Mouse (Mus musculus): Measurements from ENCODE around the gene Retreg1.
"Not testable (repeated sequence)": the region's sequence is repeated elsewhere in the genome, so short reads cannot be mapped to it uniquely, and the experiment has no call there.

Retreg1 gene

GRCm38 (mm10) chr15:25947383-25947782 is 104.4 kb downstream of the Retreg1 start:
- DNase-seq (ENCODE audit: low spot score), result no peak

- DNase-seq (ENCODE audit: low spot score), result no peak
Measured at GRCm38 (mm10) chr15:25948257-25949223, 105.6 kb downstream of the Retreg1 start.

GRCm38 (mm10) chr15:25949696-25950095 is 106.7 kb downstream of the Retreg1 start:
- DNase-seq (ENCODE audit: low spot score), result no peak

GRCm38 (mm10) chr15:25950584-25950983 is 107.6 kb downstream of the Retreg1 start:
- DNase-seq (ENCODE audit: low spot score), result no peak

- DNase-seq (ENCODE audit: low spot score), result no peak
Measured at GRCm38 (mm10) chr15:25951037-25951436, 108.1 kb downstream of the Retreg1 start.

- no peak for DNase-seq (ENCODE audit: low spot score)
Measured at GRCm38 (mm10) chr15:25956001-25956400, 113.0 kb downstream of the Retreg1 start.

DNA sequence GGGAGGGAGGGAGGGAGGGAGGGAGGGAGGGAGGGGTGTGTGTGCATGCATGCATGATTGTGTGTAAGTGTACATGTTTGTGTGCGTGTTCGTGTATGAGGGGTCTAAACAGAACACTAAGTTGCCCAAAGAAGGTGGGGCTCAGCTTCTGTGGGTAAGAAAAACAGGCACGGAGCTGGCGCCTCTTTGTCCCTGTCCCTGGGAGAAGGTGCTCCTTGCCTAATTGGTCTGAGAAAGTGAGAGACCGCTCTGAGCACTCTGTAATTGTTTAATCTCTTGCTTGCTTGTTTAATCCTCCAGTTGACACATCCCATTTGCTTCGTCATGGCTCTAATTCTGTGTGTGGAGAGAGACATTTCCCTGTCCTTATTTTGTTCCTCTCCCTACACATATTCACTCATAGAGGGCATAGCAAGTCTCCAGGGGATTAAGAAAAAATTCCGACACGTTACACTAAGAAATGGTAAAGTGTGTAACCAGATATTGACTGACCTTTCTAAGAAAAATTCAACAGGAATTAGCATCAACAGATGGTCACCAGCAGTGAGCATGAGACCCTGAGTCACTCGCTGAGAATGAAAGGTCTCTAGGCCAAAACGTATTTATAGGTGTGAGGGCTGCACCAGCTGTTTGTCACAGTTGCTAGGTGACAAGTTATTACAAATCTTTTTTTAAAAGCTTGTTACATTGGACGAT is 113.6 kb downstream of the Retreg1 start:
- DNase-seq (ENCODE audit: low spot score), result no peak

DNA sequence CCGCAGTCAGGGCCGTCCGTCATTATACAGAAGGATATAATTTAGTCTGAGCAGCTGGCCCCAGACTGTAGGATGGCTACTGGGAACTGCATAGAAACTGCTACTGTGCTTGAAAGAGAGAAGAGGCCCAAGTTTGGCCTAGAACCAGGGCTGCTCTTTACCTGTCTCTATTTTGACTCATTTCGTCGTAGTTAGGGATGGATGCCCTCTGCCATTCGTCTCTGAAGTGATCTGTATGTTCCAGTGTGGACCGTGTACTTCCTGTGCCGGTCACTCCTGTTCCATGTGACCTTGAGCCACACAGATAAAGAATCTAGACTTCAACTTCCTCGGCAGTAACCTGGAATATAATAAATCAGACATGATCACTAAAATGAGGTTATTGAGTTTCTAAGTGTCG is 114.7 kb downstream of the Retreg1 start:
- DNase-seq (ENCODE audit: low spot score), result no peak

DNA sequence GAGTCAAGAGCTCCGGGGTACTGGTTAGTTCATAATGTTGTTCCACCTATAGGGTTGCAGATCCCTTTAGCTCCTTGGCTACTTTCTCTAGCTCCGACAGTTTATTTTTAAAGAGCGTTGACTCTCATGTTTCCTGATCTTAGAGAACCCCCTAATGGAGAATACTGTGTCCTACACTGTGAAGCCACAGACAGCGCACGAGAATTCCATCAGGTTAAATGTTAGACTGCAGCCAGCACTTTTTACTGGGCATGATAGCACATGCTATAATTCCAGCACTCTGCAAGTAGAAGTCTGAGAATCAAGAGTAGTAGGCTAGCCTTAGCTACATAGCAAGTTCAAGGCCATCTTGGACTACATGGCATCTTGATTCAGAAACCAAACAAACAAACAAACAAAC is 116.4 kb downstream of the Retreg1 start:
- no peak for DNase-seq (ENCODE audit: low spot score)

DNA sequence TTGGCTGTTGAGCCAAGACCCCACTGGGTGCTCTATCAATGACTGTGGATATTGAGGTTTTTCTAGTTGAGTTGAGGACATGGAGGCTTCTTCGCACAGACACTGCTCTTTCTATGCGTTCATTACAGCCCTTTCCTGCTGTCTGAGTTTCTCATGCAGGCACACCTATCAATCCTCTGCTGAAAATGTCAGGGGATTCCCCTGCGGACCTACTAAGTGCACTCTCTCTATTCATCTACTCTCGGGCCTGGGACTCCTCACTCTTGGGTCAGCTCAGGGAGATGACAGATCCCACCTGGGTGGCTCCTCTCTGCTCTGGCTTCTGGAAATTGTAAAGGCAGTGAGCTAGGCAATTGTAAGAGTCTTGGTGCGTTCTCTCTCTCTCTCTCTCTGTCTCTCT is 117.3 kb downstream of the Retreg1 start:
- no peak for DNase-seq (ENCODE audit: low spot score)

GRCm38 (mm10) chr15:25966220-25966774 is 123.3 kb downstream of the Retreg1 start:
- DNase-seq (ENCODE audit: low spot score), result no peak

- DNase-seq (ENCODE audit: low spot score), result no peak
Measured at GRCm38 (mm10) chr15:25971596-25971995, 128.6 kb downstream of the Retreg1 start.

DNA sequence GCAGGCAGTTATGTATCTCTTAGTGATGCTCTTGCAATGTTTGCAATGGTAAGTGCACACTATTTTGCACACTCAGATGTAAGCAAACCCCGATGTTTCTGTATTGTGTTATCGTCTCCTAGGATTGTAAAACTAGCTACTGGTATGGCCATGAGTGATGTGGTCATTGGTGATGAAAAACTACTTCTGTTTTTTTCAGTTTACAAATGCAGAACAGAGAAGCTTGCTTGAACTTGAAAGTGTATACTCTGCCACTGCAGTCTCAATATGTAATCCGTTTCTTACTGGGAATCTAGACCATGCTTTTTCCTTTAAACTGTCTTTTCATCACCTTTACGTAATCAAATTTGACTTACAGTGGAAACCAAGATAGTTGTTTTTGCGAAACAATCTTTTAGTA is 129.8 kb downstream of the Retreg1 start:
- DNase-seq (ENCODE audit: low spot score), result no peak

- DNase-seq (ENCODE audit: low spot score), result no peak
Measured at GRCm38 (mm10) chr15:25974352-25974751, 131.4 kb downstream of the Retreg1 start.

GRCm38 (mm10) chr15:25975810-25976209 is 132.8 kb downstream of the Retreg1 start:
- DNase-seq (ENCODE audit: low spot score), result no peak

GRCm38 (mm10) chr15:25983614-25984013 is 140.6 kb downstream of the Retreg1 start:
- DNase-seq (ENCODE audit: low spot score), result not testable (repeated sequence)

GRCm38 (mm10) chr15:25984067-25984733 is 141.2 kb downstream of the Retreg1 start, which contains the start of gene Zfp622:
Gene Zfp622 (plus strand): TSS chr15:25984366.
- peak; percentile 93 for DNase-seq (ENCODE audit: low spot score)

DNA sequence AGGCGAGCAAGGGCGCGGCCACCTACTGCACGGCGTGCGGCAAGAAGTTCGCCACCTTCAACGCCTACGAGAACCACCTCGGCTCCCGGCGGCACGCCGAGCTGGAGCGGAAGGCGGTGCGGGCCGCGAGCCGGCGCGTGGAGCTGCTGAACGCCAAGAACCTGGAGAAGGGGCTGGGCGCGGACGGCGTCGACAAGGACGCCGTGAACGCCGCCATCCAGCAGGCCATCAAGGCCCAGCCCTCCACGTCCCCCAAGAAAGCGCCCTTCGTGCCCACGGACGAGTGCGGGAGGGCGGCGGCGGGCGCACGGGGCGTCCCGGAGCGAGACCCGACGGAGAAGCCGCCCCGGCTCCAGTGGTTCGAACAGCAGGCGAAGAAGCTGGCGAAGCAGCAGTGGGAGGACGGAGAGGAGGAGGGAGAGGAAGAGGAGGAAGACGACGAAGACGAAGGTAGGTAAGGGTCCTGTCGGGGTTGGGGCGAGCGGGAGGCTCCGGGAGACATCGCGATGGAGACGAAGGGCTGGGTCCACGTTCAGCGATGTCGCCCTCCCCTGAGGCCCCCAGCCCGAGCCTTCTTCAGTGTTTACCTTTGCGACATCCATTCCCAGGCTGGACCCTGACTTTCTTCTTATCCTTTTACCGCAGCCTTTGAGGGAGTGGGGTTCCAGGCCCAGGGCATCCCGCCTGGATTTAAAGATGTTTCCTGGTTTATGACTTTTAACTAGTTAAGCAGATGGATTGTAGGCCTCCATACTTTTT is 141.9 kb downstream of the Retreg1 start:
- DNase-seq (ENCODE audit: low spot score), result no peak

- DNase-seq (ENCODE audit: low spot score), result no peak
Measured at GRCm38 (mm10) chr15:25992992-25993727, 150.2 kb downstream of the Retreg1 start.

DNA sequence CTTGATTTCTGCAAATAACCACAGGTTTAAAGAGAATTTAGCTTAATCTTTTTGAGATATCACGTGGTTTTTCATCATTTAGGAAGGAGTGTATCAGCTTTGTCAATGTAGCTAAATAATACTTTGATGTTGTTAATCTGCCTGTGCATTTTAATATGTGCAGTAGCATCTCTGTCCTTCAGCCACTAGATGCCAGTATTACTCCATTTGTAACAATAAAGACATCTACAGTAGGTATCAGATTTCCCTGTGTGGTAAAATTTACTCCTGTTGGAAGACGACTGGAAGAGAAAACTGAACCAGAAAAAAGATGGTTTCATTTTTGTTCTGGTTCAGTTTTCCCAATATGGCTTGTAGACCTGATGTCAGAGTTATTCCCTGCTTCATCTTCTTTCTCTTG is 152.5 kb downstream of the Retreg1 start:
- DNase-seq (ENCODE audit: low spot score), result no peak

GRCm38 (mm10) chr15:25999545-25999944 is 156.6 kb downstream of the Retreg1 start:
- not testable (repeated sequence) for DNase-seq (ENCODE audit: low spot score)

All from ovary, adult 18-20 months (tissue).